Mouse (Mus musculus) E14TG2a.4 (cell line): Measurements from ENCODE around the gene Hoxd3.

Source experiments
- CTCF ChIP-seq: conservative IDR thresholded peaks from 2 replicates; pipeline ENCODE4 v1.5.1; 2014; ENCODE audit warnings: low read length
- NANOG ChIP-seq: IDR thresholded peaks from 2 replicates; pipeline ENCODE4 v1.6.1; 2014; ENCODE audit warnings: borderline replicate concordance, low read length, mixed read lengths
- POU5F1 ChIP-seq: IDR thresholded peaks from 2 replicates; pipeline ENCODE4 v1.6.1; 2014; ENCODE audit warnings: low read length, borderline replicate concordance

- TF ChIP-seq CTCF (no peak), POU5F1 (no peak), NANOG (no peak)
Observed at GRCm38 (mm10) chr2:74730331-74730730, 18.6 kb downstream of the Hoxd3 start.
